Mouse (Mus musculus) CH12.LX (cell line): ENCODE results near the gene Esyt2. TPM values are rescaled to one million over a fixed set of nuclear protein-coding genes. Genes with fewer than 3 reads are reported as not detected.

Experiments used
- DNase-seq: peaks from one replicate; pipeline ENCODE4 v3.0.0-alpha.2; 2013; ENCODE audit errors: extremely low read depth
- H3K27ac ChIP-seq: 2 replicates; pipeline ENCODE4 v1.5.1; 2012; ENCODE audit warnings: low read depth, mild to moderate bottlenecking, control low read depth, moderate library complexity; ENCODE audit not compliant: insufficient read depth
- H3K27me3 ChIP-seq: replicated peaks from 2 replicates; pipeline ENCODE3; 2012; ENCODE audit warnings: inconsistent platforms
- H3K36me3 ChIP-seq, 2 experiments: replicated peaks in 1 of 2; 2 replicates each; pipeline versions ENCODE3 to v1.6.1; 2012; ENCODE audit warnings: inconsistent platforms in 1 of 2, low read length in 1 of 2, mild to moderate bottlenecking in 1 of 2, mixed read lengths in 1 of 2, moderate library complexity in 1 of 2; ENCODE audit not compliant: control insufficient read depth in 1 of 2, insufficient read depth in 1 of 2
- H3K4me1 ChIP-seq, 2 experiments: 2 replicates each; pipeline ENCODE4 v1.6.1; 2012; ENCODE audit warnings: inconsistent platforms in 1 of 2, moderate library complexity in 1 of 2; ENCODE audit not compliant: insufficient read depth in 2 of 2, control insufficient read depth in 1 of 2
- H3K4me2 ChIP-seq: 2 replicates; pipeline ENCODE4 v1.6.1; 2012; ENCODE audit warnings: low read depth, mild to moderate bottlenecking, control low read depth; ENCODE audit not compliant: poor library complexity, insufficient read depth, severe bottlenecking
- H3K4me3 ChIP-seq, 3 experiments: fragments of 150-350 bp in 1 of 3; sonication (generic) in 1 of 3; replicated peaks in 1 of 3; 2 replicates each; pipeline versions ENCODE3 to v1.5.1; 2011 to 2012; ENCODE audit warnings: low read depth in 2 of 3, low read length in 2 of 3, mild to moderate bottlenecking in 2 of 3, moderate library complexity in 2 of 3, control low read depth in 1 of 3, improper control_type of control experiment in 1 of 3, inconsistent platforms in 1 of 3, mixed read lengths in 1 of 3; ENCODE audit not compliant: poor library complexity in 1 of 3
- H3K79me2 ChIP-seq: replicated peaks from 2 replicates; pipeline ENCODE4 v1.6.1; 2012; ENCODE audit warnings: mild to moderate bottlenecking, moderate library complexity; ENCODE audit not compliant: control insufficient read depth, poor library complexity, insufficient read depth, severe bottlenecking; ENCODE audit errors: extremely low read depth
- H3K9ac ChIP-seq: 2 replicates; pipeline ENCODE4 v1.6.1; 2012; ENCODE audit warnings: low read depth, mild to moderate bottlenecking, control low read depth, moderate library complexity; ENCODE audit not compliant: insufficient read depth
- H3K9me3 ChIP-seq: replicated peaks from 2 replicates; pipeline ENCODE3; 2012; ENCODE audit warnings: low read length, inconsistent platforms, mixed read lengths
- BHLHE40 ChIP-seq: IDR thresholded peaks from 2 replicates; pipeline ENCODE4 v1.6.1; 2011; ENCODE audit warnings: mild to moderate bottlenecking, low read depth, low read length, improper control_type of control experiment
- CHD2 ChIP-seq: IDR thresholded peaks from 2 replicates; pipeline ENCODE4 v1.6.1; 2011; ENCODE audit warnings: low read length, improper control_type of control experiment
- CTCF ChIP-seq, 2 experiments: IDR thresholded peaks in 1 of 2; conservative IDR thresholded peaks in 1 of 2; 2 replicates each; pipeline ENCODE4 v1.5.1; 2011 to 2012; ENCODE audit warnings: low read depth in 2 of 2, low read length in 2 of 2, improper control_type of control experiment in 1 of 2, inconsistent platforms in 1 of 2, mild to moderate bottlenecking in 1 of 2, moderate library complexity in 1 of 2
- E2F4 ChIP-seq: IDR thresholded peaks from 2 replicates; pipeline ENCODE4 v1.6.1; 2011; ENCODE audit warnings: low read depth, low read length, improper control_type of control experiment; ENCODE audit not compliant: insufficient replicate concordance
- ELF1 ChIP-seq: IDR thresholded peaks from 2 replicates; pipeline ENCODE4 v1.6.1; 2014; ENCODE audit warnings: low read depth, mild to moderate bottlenecking, inconsistent platforms, low read length, improper control_type of control experiment
- EP300 ChIP-seq: IDR thresholded peaks from 2 replicates; pipeline ENCODE4 v1.6.1; 2011; ENCODE audit warnings: low read length, improper control_type of control experiment
- GABPA ChIP-seq: IDR thresholded peaks from 2 replicates; pipeline ENCODE4 v1.6.1; 2012; ENCODE audit warnings: low read depth, low read length, improper control_type of control experiment, inconsistent platforms; ENCODE audit not compliant: insufficient replicate concordance
- HCFC1 ChIP-seq: IDR thresholded peaks from 2 replicates; pipeline ENCODE4 v1.6.1; 2012; ENCODE audit warnings: low read depth, mild to moderate bottlenecking, inconsistent platforms, low read length, improper control_type of control experiment
- JUN ChIP-seq: IDR thresholded peaks from 2 replicates; pipeline ENCODE4 v1.6.1; 2011; ENCODE audit warnings: low read depth, mild to moderate bottlenecking, low read length, improper control_type of control experiment, moderate library complexity; ENCODE audit not compliant: insufficient read depth
- JUND ChIP-seq: conservative IDR thresholded peaks from 2 replicates; pipeline ENCODE4 v1.6.1; 2011; ENCODE audit warnings: low read depth, low read length, improper control_type of control experiment
- MAFK ChIP-seq: IDR thresholded peaks from 2 replicates; pipeline ENCODE4 v1.6.1; 2011; ENCODE audit warnings: low read length, improper control_type of control experiment; ENCODE audit not compliant: insufficient replicate concordance
- MYC ChIP-seq: IDR thresholded peaks from 2 replicates; pipeline ENCODE4 v1.6.1; 2011; ENCODE audit warnings: low read depth, mild to moderate bottlenecking, improper control_type of control experiment, low read length
- NELFE ChIP-seq: IDR thresholded peaks from 2 replicates; pipeline ENCODE4 v1.6.1; 2011; ENCODE audit warnings: low read depth, low read length, improper control_type of control experiment
- PAX5 ChIP-seq: IDR thresholded peaks from 2 replicates; pipeline ENCODE4 v1.6.1; 2012; ENCODE audit warnings: low read length, inconsistent platforms, mixed read lengths
- POLR2A ChIP-seq: IDR thresholded peaks from 2 replicates; pipeline ENCODE4 v1.6.1; 2011; ENCODE audit warnings: low read depth, mild to moderate bottlenecking, improper control_type of control experiment, low read length
- POLR2AphosphoS2 ChIP-seq: IDR thresholded peaks from 2 replicates; pipeline ENCODE4 v1.6.1; 2011; ENCODE audit warnings: low read depth, low read length, improper control_type of control experiment
- SMC3 ChIP-seq: IDR thresholded peaks from 2 replicates; pipeline ENCODE4 v1.6.1; 2011; ENCODE audit warnings: low read depth, low read length, improper control_type of control experiment
- TBP ChIP-seq: conservative IDR thresholded peaks from 2 replicates; pipeline ENCODE4 v1.6.1; 2011; ENCODE audit warnings: low read depth, low read length, improper control_type of control experiment
- TCF12 ChIP-seq: IDR thresholded peaks from 2 replicates; pipeline ENCODE4 v1.6.1; 2014; ENCODE audit warnings: low read depth, mild to moderate bottlenecking, inconsistent platforms, low read length, improper control_type of control experiment
- UBTF ChIP-seq: IDR thresholded peaks from 2 replicates; pipeline ENCODE4 v1.6.1; 2012; ENCODE audit warnings: low read depth, mild to moderate bottlenecking, inconsistent platforms, low read length, improper control_type of control experiment, moderate library complexity
- USF1 ChIP-seq: IDR thresholded peaks from 2 replicates; pipeline ENCODE4 v1.6.1; 2014; ENCODE audit warnings: low read depth, mild to moderate bottlenecking, inconsistent platforms, low read length, improper control_type of control experiment
- USF2 ChIP-seq: conservative IDR thresholded peaks from 2 replicates; pipeline ENCODE4 v1.6.1; 2011; ENCODE audit warnings: low read depth, low read length, improper control_type of control experiment
- ZC3H11A ChIP-seq: IDR thresholded peaks from 2 replicates; pipeline ENCODE4 v1.6.1; 2012; ENCODE audit warnings: low read depth, mild to moderate bottlenecking, inconsistent platforms, low read length, improper control_type of control experiment
- ZKSCAN1 ChIP-seq: IDR thresholded peaks from 2 replicates; pipeline ENCODE4 v1.6.1; 2012; ENCODE audit warnings: low read depth, inconsistent platforms, low read length, improper control_type of control experiment, borderline replicate concordance
- ZMIZ1 ChIP-seq: IDR thresholded peaks from 2 replicates; pipeline ENCODE4 v1.6.1; 2012; ENCODE audit warnings: low read depth, mild to moderate bottlenecking, inconsistent platforms, low read length, improper control_type of control experiment
- ZNF384 ChIP-seq: IDR thresholded peaks from 2 replicates; pipeline ENCODE4 v1.6.1; 2012; ENCODE audit warnings: low read depth, low read length, improper control_type of control experiment, inconsistent platforms
- dilution Hi-C: fragments of 300-500 bp; cut with MboI; formaldehyde crosslinking; loops from 2 replicates; pipeline ENCODE4 v1.14.3; 2020; ENCODE audit warnings: low sequenced_read_pairs; ENCODE audit not compliant: extremely low pct_unique_long_range_greater_than_20kb, extremely low pct_ligation_motif_present
- in situ Hi-C: fragments of 300-500 bp; cut with MboI; formaldehyde crosslinking; loops from 3 replicates; pipeline ENCODE4 v1.14.3; 2019; ENCODE audit warnings: low sequenced_read_pairs, low pct_ligation_motif_present, low pct_unique_long_range_greater_than_20kb, mixed read lengths
- polyA plus RNA-seq: library from polyadenylated mRNA; unstranded; fragments of >175 nt; gene quantifications from 2 replicates; pipeline ENCODE4 v1.2.1, GENCODE M21; 2012; ENCODE audit warnings: low read depth; ENCODE audit not compliant: insufficient read length
- total RNA-seq, 2 experiments: library from RNA; depleted of rRNA; stranded (reverse); fragments of 300-350 nt in 1 of 2; fragments of >200 nt in 1 of 2; gene quantifications; 2 replicates each; pipeline ENCODE4 v1.2.3; 2012 to 2014

The Esyt2 gene
- total and polyA plus RNA-seq, 3 experiments = 6.9 to 12.8 (median 8.2) TPM

DNA sequence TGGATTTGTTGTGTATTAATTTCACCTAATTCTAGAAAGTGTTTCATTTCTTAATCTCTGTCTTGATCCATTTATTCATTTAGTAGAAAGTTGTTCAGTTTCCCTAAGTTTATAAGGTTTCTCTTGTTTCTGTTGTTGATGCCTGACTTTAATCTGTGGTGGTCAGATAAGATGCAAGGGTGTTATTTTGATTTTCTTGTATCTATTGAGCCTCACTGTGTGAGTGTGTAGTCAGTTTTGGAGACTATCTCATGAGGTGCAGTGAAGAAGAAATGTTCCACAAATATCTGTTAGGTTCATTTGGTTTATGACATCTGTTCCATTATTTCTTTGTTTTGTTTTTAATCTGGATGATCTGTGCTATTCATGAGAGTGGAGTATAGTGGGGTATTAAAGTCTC lies 21.2 kb downstream of the Esyt2 start:
- no peaks in the 10 kb centered on the region for H3K27me3 ChIP-seq
- no peaks in the 10 kb centered on the region for H3K9me3 ChIP-seq
- H3K27ac ChIP-seq = no peak overlapping the region
- no peak for TF ChIP-seq MYC
- no peak for TF ChIP-seq UBTF
- no peak for TF ChIP-seq ELF1
- TF ChIP-seq ZKSCAN1 = no peak
- no peak for TF ChIP-seq GABPA
- TF ChIP-seq PAX5 = no peak
- TF ChIP-seq JUND = no peak
- TF ChIP-seq CHD2 = no peak
- TF ChIP-seq MAFK = no peak
- no peak for TF ChIP-seq POLR2AphosphoS2
- no peak for TF ChIP-seq SMC3
- no peak for TF ChIP-seq BHLHE40
- TF ChIP-seq NELFE = no peak
- no peak for TF ChIP-seq USF1
- no peak for TF ChIP-seq ZC3H11A
- TF ChIP-seq USF2 = no peak
- no peak for TF ChIP-seq ZMIZ1
- TF ChIP-seq ZNF384 = no peak
- TF ChIP-seq HCFC1 = no peak
- no peaks in the 10 kb centered on the region for H3K4me1 ChIP-seq
- no peak overlapping the region for H3K9ac ChIP-seq
- dilution Hi-C loops (no loop called here), in situ Hi-C loops (no loop called here)
- no peaks in the 10 kb centered on the region for H3K36me3 ChIP-seq
- DNase-seq = no peak
- H3K4me2 ChIP-seq = no peak overlapping the region
- H3K79me2 ChIP-seq = no peaks in the 10 kb centered on the region
- no peak overlapping the region for H3K4me3 ChIP-seq

DNA sequence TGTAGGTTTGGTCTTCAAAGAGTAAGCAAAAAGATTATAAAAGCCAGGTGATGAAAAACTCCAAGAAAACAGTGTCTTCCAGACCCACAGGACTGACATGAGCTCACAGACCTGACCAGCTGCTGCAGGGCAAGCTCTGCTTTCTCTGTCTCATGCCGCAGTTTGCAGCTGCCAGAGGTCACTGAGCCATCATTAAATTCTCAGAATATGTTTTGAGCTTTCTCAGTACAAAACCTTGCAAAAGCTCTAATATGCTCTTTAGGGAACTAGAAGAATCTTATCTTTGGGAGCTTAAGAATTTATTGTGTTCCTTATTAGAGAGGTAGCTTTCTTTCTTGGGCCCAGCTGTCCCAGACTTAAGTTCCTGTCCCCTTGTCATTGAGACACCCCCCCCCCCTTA lies 25.0 kb downstream of the Esyt2 start:
- H3K27ac ChIP-seq = no peak overlapping the region
- no peak for DNase-seq
- H3K79me2 ChIP-seq = no peaks in the 10 kb centered on the region
- no peak overlapping the region for H3K4me2 ChIP-seq
- H3K9ac ChIP-seq = no peak overlapping the region
- H3K9me3 ChIP-seq = no peaks in the 10 kb centered on the region
- TF ChIP-seq MAFK = no peak
- TF ChIP-seq TBP = no peak
- TF ChIP-seq TCF12 = no peak
- TF ChIP-seq UBTF = no peak
- no peak for TF ChIP-seq ZC3H11A
- no peak for TF ChIP-seq E2F4
- TF ChIP-seq BHLHE40 = no peak
- no peak for TF ChIP-seq NELFE
- no peak for TF ChIP-seq ZMIZ1
- TF ChIP-seq USF2 = no peak
- TF ChIP-seq USF1 = no peak
- TF ChIP-seq ZKSCAN1 = no peak
- TF ChIP-seq JUND = no peak
- TF ChIP-seq POLR2A = no peak
- TF ChIP-seq CTCF (conservative IDR thresholded peaks at IDR 0.05 in 1 of 2, IDR thresholded peaks at IDR 0.05 in 1 of 2; ENCODE audit: low read depth in 2 of 2, low read length in 2 of 2) = no peak
- TF ChIP-seq EP300 = no peak
- no peak for TF ChIP-seq SMC3
- TF ChIP-seq ELF1 = no peak
- no peak for TF ChIP-seq JUN
- no peaks in the 10 kb centered on the region for H3K27me3 ChIP-seq
- dilution Hi-C loops (no loop called here), in situ Hi-C loops (no loop called here)
- no peaks in the 10 kb centered on the region for H3K36me3 ChIP-seq
- H3K4me3 ChIP-seq = no peak overlapping the region
- H3K4me1 ChIP-seq = no peaks in the 10 kb centered on the region
